Mouse (Mus musculus) kidney, postnatal 0 days (tissue): ENCODE results near the gene Dusp6. TPM values are rescaled to one million over a fixed set of nuclear protein-coding genes. Genes with fewer than 3 reads are reported as not detected.
A peak's percentile ranks its signal among the peaks of the same experiment; 100 is the strongest.

Experiments used
- ATAC-seq: fragments of 200-750 bp; cut with Nextera tagmentation; replicated peaks from 2 replicates; pipeline ENCODE4 v1.8.0; 2017; ENCODE audit warnings: low read depth, moderate number of reproducible peaks, moderate TSS enrichment, moderate library complexity; ENCODE audit not compliant: low FRiP score
- DNase-seq: peaks from one replicate; pipeline ENCODE4 v3.0.0-alpha.2; 2016; ENCODE audit warnings: low spot score
- H3K27ac ChIP-seq: fragments of 300-500 bp; sonication (generic); 2 replicates; pipeline ENCODE4 v1.5.1; 2014; ENCODE audit warnings: mild to moderate bottlenecking
- H3K27me3 ChIP-seq: fragments of 300-500 bp; sonication (generic); 2 replicates; pipeline ENCODE4 v1.6.1; 2014; ENCODE audit warnings: low read length, mixed read lengths; ENCODE audit not compliant: insufficient read depth
- H3K36me3 ChIP-seq: fragments of 300-500 bp; sonication (generic); 2 replicates; pipeline ENCODE4 v1.6.1; 2014; ENCODE audit warnings: low read length, mixed read lengths; ENCODE audit not compliant: insufficient read depth
- H3K4me1 ChIP-seq: fragments of 300-500 bp; sonication (generic); replicated peaks from 2 replicates; pipeline ENCODE4 v1.6.1; 2014; ENCODE audit warnings: antibody characterized with exemption, low read length, mixed read lengths; ENCODE audit not compliant: insufficient read depth
- H3K4me2 ChIP-seq: fragments of 300-500 bp; sonication (generic); 2 replicates; pipeline ENCODE4 v1.6.1; 2014; ENCODE audit warnings: mild to moderate bottlenecking, low read length, moderate library complexity, mixed read lengths
- H3K4me3 ChIP-seq: fragments of 300-500 bp; sonication (generic); replicated peaks from 2 replicates; pipeline ENCODE4 v1.5.1; 2014; ENCODE audit warnings: low read depth, low read length
- H3K9ac ChIP-seq: fragments of 300-500 bp; sonication (generic); 2 replicates; pipeline ENCODE4 v1.6.1; 2014; ENCODE audit warnings: low read depth, low read length
- H3K9me3 ChIP-seq: fragments of 300-500 bp; sonication (generic); replicated peaks from 2 replicates; pipeline ENCODE4 v1.6.1; 2016; ENCODE audit warnings: low read length, inconsistent platforms, mixed read lengths
- CTCF ChIP-seq: IDR thresholded peaks from 2 replicates; pipeline ENCODE4 v1.5.1; 2016; ENCODE audit warnings: antibody characterized with exemption, low read depth, mild to moderate bottlenecking, moderate library complexity
- WGBS: fragments of 180-500 bp; shearing (Covaris S2); extraction: QIAGEN DNeasy Blood & Tissue Kit; methylation state at CpG from one replicate; pipeline ENCODE4 v1.1.7; 2014; 5-methylcytosine and 5-hydroxymethylcytosine counted together
- polyA plus RNA-seq: library from polyadenylated mRNA; unstranded; fragments of >200 nt; fragmentation: Nextera tagmentation; extraction: Ambion mirVana; gene quantifications from 2 replicates; pipeline ENCODE4 v1.2.1, GENCODE M21; 2015

Dusp6 gene
- polyA plus RNA-seq, 1 experiment from 2014 or later, result 73.4 TPM

DNA sequence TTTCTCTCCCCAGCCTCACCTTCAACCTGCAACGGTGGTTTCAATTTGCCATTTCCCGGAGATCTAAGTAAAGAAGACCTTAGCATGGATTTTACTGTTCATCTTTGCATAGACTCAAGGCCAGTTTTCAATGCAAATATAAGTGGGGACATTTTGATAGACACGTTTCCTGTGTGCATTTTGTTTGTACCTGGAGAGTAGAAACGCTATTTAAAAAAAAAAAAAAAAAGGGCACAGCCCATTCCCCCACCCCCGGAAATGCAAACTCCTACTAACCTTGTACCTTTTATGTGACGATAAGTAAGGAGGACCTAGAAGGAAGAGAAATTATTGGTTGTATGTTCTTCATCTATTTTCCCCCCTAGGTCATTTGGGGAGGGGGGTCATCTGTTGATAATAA lies 24.2 kb downstream of the Dusp6 start:
- H3K9ac ChIP-seq, result 0 out of 2 replicates have a peak overlapping the region, but pooled peaks have one; percentile 18
- H3K4me3 ChIP-seq, result no peak overlapping the region
- WGBS, result 39% methylated on average over 6 of the region's 6 CpGs

DNA sequence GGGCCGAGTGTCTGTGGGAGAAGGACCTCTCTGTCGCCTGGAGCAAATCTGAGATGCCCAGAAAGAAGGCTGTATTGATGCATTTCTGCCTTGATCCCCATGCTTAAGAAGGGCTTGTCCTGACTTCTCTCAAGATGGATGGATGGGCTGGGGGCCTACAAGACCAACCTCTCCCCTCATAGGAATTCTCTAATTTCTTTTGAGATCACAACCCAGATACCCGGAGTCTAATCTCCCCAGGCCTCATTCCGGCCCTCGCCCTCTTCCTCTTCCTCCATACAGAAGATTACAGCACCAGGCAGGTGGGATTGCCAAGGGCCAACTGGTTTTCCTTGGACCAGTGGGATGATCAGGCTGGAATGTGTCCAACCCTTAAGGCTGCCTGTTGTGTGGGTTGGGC lies 26.1 kb downstream of the Dusp6 start:
- Histone ChIP-seq H3K9ac (no peak overlapping the region), H3K4me1 (peaks cover 10% of the 10 kb centered on the region), H3K36me3 (no peaks in the 10 kb centered on the region), H3K9me3 (no peaks in the 10 kb centered on the region), H3K4me3 (no peak overlapping the region), H3K4me2 (no peak overlapping the region), H3K27me3 (no peaks in the 10 kb centered on the region), H3K27ac (no peak overlapping the region)
- WGBS, result 79% methylated on average over 5 of the region's 5 CpGs
- no peak for TF ChIP-seq CTCF
- no peak for ATAC-seq
- no peak for DNase-seq

More for the DNA sequence above, 24.2 kb downstream of the Dusp6 start:
- Histone ChIP-seq H3K27me3 (no peaks in the 10 kb centered on the region), H3K27ac (no peak overlapping the region), H3K4me2 (peak overlapping the region; percentile 43), H3K4me1 (peaks cover 10% of the 10 kb centered on the region), H3K9me3 (no peaks in the 10 kb centered on the region), H3K36me3 (no peaks in the 10 kb centered on the region)
- TF ChIP-seq CTCF, result no peak
- DNase-seq, result no peak
- no peak for ATAC-seq

DNA sequence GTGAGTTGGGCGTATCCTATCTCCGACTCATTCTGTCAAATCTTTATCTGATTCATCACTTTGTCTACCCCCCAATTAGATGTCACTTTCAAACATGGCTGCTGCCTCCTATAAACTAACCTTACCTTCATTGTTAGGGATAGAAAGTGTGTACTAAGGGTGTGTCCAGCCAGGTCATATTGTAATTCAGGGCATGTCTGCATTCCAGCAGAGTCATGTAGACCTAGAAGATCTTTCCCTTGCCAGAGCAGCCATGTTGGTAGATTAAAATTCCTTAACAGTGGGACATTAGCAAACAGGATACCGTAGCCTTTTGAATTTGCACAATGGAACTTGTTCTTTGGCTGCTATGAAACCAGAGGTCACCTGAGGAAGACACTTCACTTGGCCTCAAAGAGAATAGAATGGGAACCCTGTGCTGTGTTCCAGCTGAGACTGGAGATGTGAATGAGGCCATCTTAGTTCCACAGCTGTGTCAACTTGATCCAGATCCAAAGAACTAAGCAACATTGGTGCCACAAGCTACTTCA lies 30.1 kb downstream of the Dusp6 start:
- no peak overlapping the region for H3K4me2 ChIP-seq
- ATAC-seq, result no peak
- no peak for TF ChIP-seq CTCF
- H3K9me3 ChIP-seq, result no peaks in the 10 kb centered on the region
- DNase-seq, result no peak
- H3K4me1 ChIP-seq, result no peaks in the 10 kb centered on the region
- no peaks in the 10 kb centered on the region for H3K27me3 ChIP-seq
- no peak overlapping the region for H3K27ac ChIP-seq
- no peak overlapping the region for H3K9ac ChIP-seq
- 94% methylated on average over 3 of the region's 3 CpGs for WGBS
- H3K4me3 ChIP-seq, result no peak overlapping the region
- H3K36me3 ChIP-seq, result no peaks in the 10 kb centered on the region

DNA sequence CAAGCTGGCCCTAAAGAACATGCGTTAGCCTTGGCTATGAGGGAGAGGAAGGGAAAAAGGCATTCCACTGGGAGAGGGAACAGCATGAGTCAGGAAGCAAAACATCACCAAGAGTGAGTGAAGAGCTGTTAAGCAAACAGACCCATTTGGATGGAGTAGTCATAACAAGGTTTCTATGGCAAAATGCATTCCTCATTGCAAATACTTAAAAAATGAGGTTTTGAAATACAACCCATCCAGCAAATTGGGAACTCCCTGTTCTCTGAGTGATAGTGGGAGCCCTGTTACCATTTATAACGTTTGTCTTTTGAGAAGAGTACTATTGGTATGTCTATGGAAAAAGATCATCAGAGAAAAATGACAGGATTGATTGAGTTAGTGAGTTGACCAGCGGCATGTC lies 34.7 kb downstream of the Dusp6 start:
- Histone ChIP-seq H3K27me3 (no peaks in the 10 kb centered on the region), H3K27ac (no peak overlapping the region), H3K9me3 (no peaks in the 10 kb centered on the region), H3K4me3 (no peak overlapping the region), H3K4me2 (no peak overlapping the region), H3K4me1 (0 out of 2 replicates have a peak, but pooled peaks cover 5% of the 10 kb centered on the region), H3K36me3 (no peaks in the 10 kb centered on the region), H3K9ac (no peak overlapping the region)
- no peak for DNase-seq
- no peak for ATAC-seq
- WGBS, result 71% methylated on average over 3 of the region's 3 CpGs
- no peak for TF ChIP-seq CTCF

DNA sequence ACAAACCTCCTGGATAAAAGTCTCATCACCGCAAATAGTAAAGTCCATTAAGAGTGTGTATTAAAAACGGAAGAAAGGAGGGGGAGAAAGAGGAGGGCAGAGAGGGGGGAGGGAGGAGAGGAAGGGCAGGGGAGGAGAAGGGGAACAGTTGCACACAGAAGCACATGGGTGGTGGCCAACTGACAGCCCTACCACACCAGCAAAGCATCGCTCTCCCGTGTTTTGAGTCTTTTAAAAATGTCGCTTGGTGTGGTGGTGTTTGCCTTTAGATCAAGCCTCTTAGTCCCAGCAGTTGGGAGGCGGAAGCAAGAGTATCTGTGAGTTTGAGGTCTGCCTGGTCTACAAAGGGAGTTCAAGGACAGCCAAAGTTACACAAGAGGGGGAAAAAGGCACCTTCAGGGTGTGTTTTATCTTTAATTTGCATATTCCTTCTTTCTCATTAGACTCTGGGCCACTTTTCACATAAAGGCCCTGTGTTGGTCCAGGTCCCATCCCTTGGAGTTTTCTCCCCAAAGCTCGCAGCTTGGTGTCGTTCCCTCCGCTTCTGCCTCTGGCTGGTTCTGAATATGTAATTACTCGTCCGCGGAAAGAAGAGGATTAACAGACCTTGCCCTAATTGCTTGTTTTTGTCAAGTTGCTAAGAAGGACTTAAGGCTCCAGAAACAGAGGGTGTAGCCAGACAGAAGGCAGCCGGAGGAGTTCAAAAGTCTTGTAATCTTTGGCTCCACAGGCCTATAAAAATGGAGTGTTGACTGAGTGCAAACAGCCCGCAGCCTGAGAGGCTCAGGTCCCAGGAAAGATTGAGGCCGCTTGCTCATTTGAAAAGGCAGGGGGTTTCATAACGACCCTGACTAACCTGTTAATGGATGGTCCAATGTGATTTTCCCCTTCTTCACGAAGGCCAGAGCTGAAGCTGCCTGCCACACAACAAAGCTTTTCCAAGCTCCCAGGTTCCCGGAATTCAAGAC lies 35.6 kb downstream of the Dusp6 start:
- H3K4me1 ChIP-seq, result 0 out of 2 replicates have a peak, but pooled peaks cover 5% of the 10 kb centered on the region
- H3K36me3 ChIP-seq, result no peaks in the 10 kb centered on the region
- H3K27ac ChIP-seq, result 0 out of 2 replicates have a peak overlapping the region, but pooled peaks have one; percentile 5
- H3K9ac ChIP-seq, result no peak overlapping the region
- no peak overlapping the region for H3K4me3 ChIP-seq
- DNase-seq, result peak; percentile 68
- TF ChIP-seq CTCF, result no peak
- H3K27me3 ChIP-seq, result no peaks in the 10 kb centered on the region
- H3K9me3 ChIP-seq, result no peaks in the 10 kb centered on the region
- 0 out of 2 replicates have a peak overlapping the region, but pooled peaks have one; percentile 6 for H3K4me2 ChIP-seq
- no peak for ATAC-seq
- 37% methylated on average over 18 of the region's 18 CpGs for WGBS

DNA sequence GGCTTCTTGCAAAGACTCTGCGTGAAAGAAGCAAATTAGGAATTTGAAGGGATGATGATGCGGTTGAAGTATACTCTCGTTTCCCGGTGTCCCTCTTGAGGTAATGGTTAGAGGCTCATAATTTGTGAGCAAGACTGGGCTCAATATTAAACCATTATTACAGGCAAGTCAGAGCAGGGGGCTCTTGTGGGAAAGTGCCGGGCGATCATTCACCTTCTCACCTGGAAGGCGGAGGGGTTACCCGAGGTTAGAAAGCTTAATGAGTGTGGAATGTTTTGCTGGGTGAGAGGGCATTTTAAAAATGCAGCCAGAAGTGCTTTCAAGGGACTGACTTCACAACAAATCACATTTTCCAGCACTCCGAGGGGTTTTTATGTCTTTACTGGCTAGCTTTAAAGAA lies 36.3 kb downstream of the Dusp6 start:
- DNase-seq (peak; percentile 40), ATAC-seq (no peak)
- Histone ChIP-seq H3K4me3 (no peak overlapping the region), H3K9ac (no peak overlapping the region), H3K9me3 (no peaks in the 10 kb centered on the region), H3K4me1 (0 out of 2 replicates have a peak, but pooled peaks cover 5% of the 10 kb centered on the region), H3K4me2 (0 out of 2 replicates have a peak overlapping the region, but pooled peaks have one; percentile 6), H3K36me3 (no peaks in the 10 kb centered on the region), H3K27me3 (no peaks in the 10 kb centered on the region), H3K27ac (no peak overlapping the region)
- 31% methylated on average over 9 of the region's 9 CpGs for WGBS
- TF ChIP-seq CTCF, result no peak
